Mouse (Mus musculus) midbrain, embryonic 11.5 days (tissue): ENCODE results near the gene Tenm3. TPM values are rescaled to one million over a fixed set of nuclear protein-coding genes. Genes with fewer than 3 reads are reported as not detected.
"Not testable (repeated sequence)": the region's sequence is repeated elsewhere in the genome, so short reads cannot be mapped to it uniquely, and the experiment has no call there.

ENCODE experiments used
- ATAC-seq: fragments of 200-750 bp; cut with Nextera tagmentation; 2 replicates; pipeline ENCODE4 v1.8.0; 2017; ENCODE audit warnings: moderate TSS enrichment, moderate library complexity; ENCODE audit not compliant: low FRiP score
- DNase-seq: peaks from one replicate; pipeline ENCODE4 v3.0.0; 2015; ENCODE audit warnings: low spot score; ENCODE audit errors: missing footprints
- H3K27ac ChIP-seq: fragments of 300-500 bp; sonication (generic); 2 replicates; pipeline ENCODE4 v1.5.1; 2014; ENCODE audit warnings: low read depth, low read length
- H3K27me3 ChIP-seq: fragments of 300-500 bp; sonication (generic); 2 replicates; pipeline ENCODE4 v1.6.1; 2014; ENCODE audit warnings: mild to moderate bottlenecking, low read length, moderate library complexity, mixed read lengths; ENCODE audit not compliant: control insufficient read depth, insufficient read depth
- H3K36me3 ChIP-seq: fragments of 300-500 bp; sonication (generic); 2 replicates; pipeline ENCODE4 v1.6.1; 2014; ENCODE audit warnings: mild to moderate bottlenecking, low read length, moderate library complexity, mixed read lengths; ENCODE audit not compliant: control insufficient read depth, insufficient read depth
- H3K4me1 ChIP-seq: fragments of 300-500 bp; sonication (generic); 2 replicates; pipeline ENCODE4 v1.6.1; 2014; ENCODE audit warnings: low read length; ENCODE audit not compliant: control insufficient read depth, insufficient read depth
- H3K4me2 ChIP-seq: fragments of 300-500 bp; sonication (generic); 2 replicates; pipeline ENCODE4 v1.6.1; 2014; ENCODE audit warnings: mild to moderate bottlenecking, moderate library complexity
- H3K4me3 ChIP-seq: fragments of 300-500 bp; sonication (generic); 2 replicates; pipeline ENCODE4 v1.5.1; 2014; ENCODE audit warnings: low read depth, low read length
- H3K9ac ChIP-seq: fragments of 300-500 bp; sonication (generic); 2 replicates; pipeline ENCODE4 v1.6.1; 2014; ENCODE audit warnings: low read length
- H3K9me3 ChIP-seq: fragments of 300-500 bp; sonication (generic); 2 replicates; pipeline ENCODE4 v1.6.1; 2016; ENCODE audit warnings: low read length; ENCODE audit not compliant: control insufficient read depth
- WGBS: fragments of 180-500 bp; shearing (Covaris S2); extraction: QIAGEN DNeasy Blood & Tissue Kit; methylation state at CpG from one replicate; pipeline ENCODE4 v1.1.7; 2014; 5-methylcytosine and 5-hydroxymethylcytosine counted together
- polyA plus RNA-seq: library from polyadenylated mRNA; unstranded; fragments of >200 nt; fragmentation: Nextera tagmentation; extraction: Ambion mirVana; gene quantifications from 2 replicates; pipeline ENCODE4 v1.2.1, GENCODE M21; 2014

Gene Tenm3
- polyA plus RNA-seq, 1 experiment from 2014 or later, result 39.6 TPM

DNA sequence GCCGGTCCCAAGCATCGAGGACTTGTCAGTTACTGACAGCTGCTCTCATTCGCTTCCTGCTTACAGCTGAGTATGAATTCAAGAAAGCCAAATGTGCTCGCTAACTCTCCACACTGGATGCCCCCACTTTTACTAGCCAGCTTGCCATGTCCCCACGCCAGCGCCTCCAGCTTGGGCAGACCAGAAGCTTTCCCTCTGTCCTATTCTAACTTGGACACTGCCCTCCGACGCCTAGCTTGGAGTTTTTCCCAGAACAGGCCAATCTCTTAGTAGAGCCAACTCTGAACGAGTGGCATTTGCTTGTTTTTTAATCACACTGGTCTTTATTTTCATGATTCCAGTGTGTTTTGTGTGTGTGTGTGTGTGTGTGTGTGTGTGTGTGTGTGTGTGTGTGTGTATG is 644.6 kb downstream of the Tenm3 start:
- Histone ChIP-seq H3K27ac (no peak overlapping the region), H3K9me3 (0 out of 2 replicates have a peak, but pooled peaks cover 3% of the 10 kb centered on the region), H3K36me3 (no peaks in the 10 kb centered on the region), H3K4me3 (no peak overlapping the region), H3K4me2 (no peak overlapping the region), H3K4me1 (no peaks in the 10 kb centered on the region; the same call in 1 of the 2 replicates), H3K27me3 (no peaks in the 10 kb centered on the region), H3K9ac (no peak overlapping the region)
- ATAC-seq (no peak), DNase-seq (no peak)
- 94% methylated on average over 9 of the region's 9 CpGs for WGBS

DNA sequence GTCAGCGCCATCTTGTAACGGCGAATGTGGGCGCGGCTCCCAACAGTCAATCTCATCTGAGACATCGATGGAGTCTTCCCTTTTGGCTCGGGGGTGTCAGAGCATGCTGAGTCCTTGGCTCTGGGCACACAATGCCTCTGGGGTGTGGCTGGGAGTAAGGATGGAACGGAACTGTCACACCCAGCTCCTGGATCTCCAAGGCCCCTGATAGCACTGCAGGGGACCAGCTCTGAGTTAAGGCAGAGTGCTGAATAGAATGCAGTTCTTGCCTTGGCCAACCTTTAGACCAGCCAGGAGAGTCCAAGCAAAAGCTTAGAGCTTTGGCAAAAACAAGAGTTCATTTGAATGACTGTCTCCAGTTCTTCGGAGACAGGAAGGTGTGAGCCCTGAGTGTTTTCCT is 647.8 kb downstream of the Tenm3 start:
- Histone ChIP-seq H3K9me3 (0 out of 2 replicates have a peak, but pooled peaks cover 3% of the 10 kb centered on the region), H3K4me1 (no peaks in the 10 kb centered on the region), H3K9ac (no peak overlapping the region), H3K36me3 (no peaks in the 10 kb centered on the region), H3K4me2 (no peak overlapping the region), H3K27me3 (no peaks in the 10 kb centered on the region), H3K27ac (no peak overlapping the region), H3K4me3 (no peak overlapping the region)
- DNase-seq (no peak), ATAC-seq (no peak)
- WGBS, result 96% methylated on average over 9 of the region's 9 CpGs

DNA sequence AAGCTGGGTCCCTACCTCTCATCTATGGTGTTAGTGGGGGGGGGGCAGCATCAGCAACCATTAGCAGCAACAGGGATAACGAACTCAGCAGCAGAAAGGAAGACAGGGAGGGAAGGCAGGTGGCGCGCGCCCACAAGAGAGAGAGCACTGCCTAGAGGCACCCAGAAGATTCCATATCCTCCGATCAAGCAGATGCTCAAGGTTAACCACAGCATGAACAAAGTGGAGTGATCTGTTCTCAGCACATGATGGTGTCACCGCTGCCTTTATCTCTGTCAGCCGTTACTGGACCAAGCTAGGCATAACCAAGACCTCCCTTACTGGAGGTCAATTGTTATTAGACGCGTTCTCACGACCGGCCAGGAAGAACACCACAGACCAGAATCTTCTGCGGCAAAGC is 655.2 kb downstream of the Tenm3 start:
- Histone ChIP-seq H3K4me3 (no peak overlapping the region), H3K27me3 (no peaks in the 10 kb centered on the region), H3K9ac (no peak overlapping the region), H3K4me2 (no peak overlapping the region), H3K27ac (no peak overlapping the region), H3K36me3 (no peaks in the 10 kb centered on the region), H3K4me1 (no peaks in the 10 kb centered on the region), H3K9me3 (no peaks in the 10 kb centered on the region)
- ATAC-seq (no peak), DNase-seq (no peak)
- WGBS, result 97% methylated on average over 12 of the region's 12 CpGs

DNA sequence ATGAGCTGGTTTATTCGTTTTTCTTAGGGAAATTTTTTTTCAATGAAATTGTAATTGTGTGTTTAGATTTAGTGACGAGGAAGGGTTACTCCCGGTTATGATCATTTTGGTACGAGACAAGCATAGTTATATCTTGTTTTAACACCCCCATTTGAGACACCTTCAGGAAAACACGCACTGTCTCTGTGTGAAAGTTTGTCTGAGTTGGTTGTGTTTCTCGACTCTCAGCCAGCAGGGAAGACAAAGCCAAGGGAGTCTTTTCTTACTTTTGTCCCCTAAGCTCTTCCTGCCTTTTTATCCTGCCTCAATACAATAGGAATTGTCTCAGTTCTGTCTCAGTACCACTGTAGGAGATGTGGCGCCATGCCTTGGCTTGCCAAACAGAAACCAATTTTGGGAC is 660.0 kb downstream of the Tenm3 start:
- WGBS, result 75% methylated on average over 7 of the region's 7 CpGs
- ATAC-seq, result no peak

DNA sequence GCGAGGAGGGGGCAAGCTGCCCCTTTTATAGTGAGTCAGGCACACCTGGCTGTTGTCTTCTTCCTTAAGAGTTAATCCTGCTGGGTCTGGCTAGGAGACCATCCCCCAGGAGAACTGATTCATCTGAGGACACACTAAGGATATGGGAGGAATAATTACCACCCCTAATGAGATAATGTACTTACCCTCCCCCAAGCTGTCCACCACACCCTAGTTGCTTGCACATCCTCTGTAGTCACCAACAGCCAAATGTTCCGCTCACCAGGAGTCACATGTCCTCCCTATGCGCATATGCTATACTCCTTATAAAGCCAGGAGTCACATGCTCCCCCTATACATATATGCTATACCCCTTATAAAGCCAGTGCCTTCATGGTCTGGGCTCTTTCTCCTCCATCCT is 662.8 kb downstream of the Tenm3 start:
- Histone ChIP-seq H3K4me2 (no peak overlapping the region), H3K36me3 (no peaks in the 10 kb centered on the region), H3K27me3 (no peaks in the 10 kb centered on the region), H3K4me1 (peaks cover 11% of the 10 kb centered on the region), H3K9ac (no peak overlapping the region), H3K27ac (no peak overlapping the region), H3K4me3 (no peak overlapping the region), H3K9me3 (no peaks in the 10 kb centered on the region; the same call in 1 of the 2 replicates)
- DNase-seq, result no peak
- 100% methylated on average over 3 of the region's 3 CpGs for WGBS
- no peak for ATAC-seq

More for the DNA sequence above, 660.0 kb downstream of the Tenm3 start:
- DNase-seq, result no peak
- Histone ChIP-seq H3K36me3 (no peaks in the 10 kb centered on the region), H3K4me3 (no peak overlapping the region), H3K4me1 (peaks cover 6% of the 10 kb centered on the region), H3K27ac (no peak overlapping the region), H3K4me2 (no peak overlapping the region), H3K9me3 (no peaks in the 10 kb centered on the region; the same call in 1 of the 2 replicates), H3K27me3 (no peaks in the 10 kb centered on the region), H3K9ac (no peak overlapping the region)

DNA sequence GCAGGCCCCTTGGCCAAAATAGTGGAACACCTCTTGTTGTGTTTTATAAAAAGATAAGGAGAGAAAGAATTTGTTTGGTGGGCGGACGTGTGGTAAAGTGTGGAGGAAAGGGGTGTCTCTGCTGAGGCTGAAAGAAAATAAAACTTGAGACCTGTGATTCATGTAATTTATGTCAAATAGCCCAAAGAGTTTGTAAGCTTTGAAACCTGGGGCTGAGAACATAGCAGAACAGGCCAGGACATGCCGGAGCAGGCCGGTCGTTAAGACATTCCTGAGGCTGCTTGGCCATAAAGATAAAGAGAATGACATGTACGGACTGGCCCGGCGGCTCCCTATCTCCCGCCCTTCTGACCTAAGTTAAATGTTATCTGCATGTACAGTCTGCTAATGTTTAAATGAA is 663.6 kb downstream of the Tenm3 start:
- not testable (repeated sequence) for H3K27ac ChIP-seq, H3K4me2 ChIP-seq, H3K27me3 ChIP-seq, H3K9ac ChIP-seq, ATAC-seq, H3K4me3 ChIP-seq, DNase-seq, H3K9me3 ChIP-seq, H3K36me3 ChIP-seq
- H3K4me1 ChIP-seq, result peaks cover 11% of the 10 kb centered on the region
- 98% methylated on average over 9 of the region's 9 CpGs for WGBS

DNA sequence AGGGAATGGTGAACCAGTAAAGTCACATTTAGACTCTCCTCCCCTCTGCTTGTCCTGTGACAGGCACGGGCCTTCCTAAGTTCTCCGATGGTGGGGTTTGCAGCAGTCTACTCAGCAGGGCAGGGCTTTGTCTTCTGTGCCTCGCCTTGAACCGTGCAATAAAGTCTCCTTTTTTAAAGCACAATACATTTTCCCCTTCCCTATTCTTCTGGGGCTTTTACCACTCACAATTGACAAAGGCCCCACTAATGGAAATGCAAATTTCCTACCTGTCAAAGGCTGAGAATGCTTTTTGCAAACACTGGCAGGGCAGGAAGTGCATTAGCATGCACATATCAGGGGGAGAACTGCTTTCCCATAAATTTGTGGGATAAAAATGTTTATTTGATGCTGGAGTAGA is 664.8 kb downstream of the Tenm3 start:
- Histone ChIP-seq H3K4me3 (no peak overlapping the region), H3K27ac (0 out of 2 replicates have a peak overlapping the region, but pooled peaks have one; percentile 11), H3K4me2 (no peak overlapping the region), H3K27me3 (no peaks in the 10 kb centered on the region), H3K9ac (no peak overlapping the region), H3K36me3 (no peaks in the 10 kb centered on the region), H3K4me1 (peaks cover 11% of the 10 kb centered on the region), H3K9me3 (no peaks in the 10 kb centered on the region; the same call in 1 of the 2 replicates)
- DNase-seq, result peak; percentile 87
- WGBS, result 18% methylated on average over 4 of the region's 4 CpGs
- peak; percentile 73; the same call in 1 of the 2 replicates for ATAC-seq

DNA sequence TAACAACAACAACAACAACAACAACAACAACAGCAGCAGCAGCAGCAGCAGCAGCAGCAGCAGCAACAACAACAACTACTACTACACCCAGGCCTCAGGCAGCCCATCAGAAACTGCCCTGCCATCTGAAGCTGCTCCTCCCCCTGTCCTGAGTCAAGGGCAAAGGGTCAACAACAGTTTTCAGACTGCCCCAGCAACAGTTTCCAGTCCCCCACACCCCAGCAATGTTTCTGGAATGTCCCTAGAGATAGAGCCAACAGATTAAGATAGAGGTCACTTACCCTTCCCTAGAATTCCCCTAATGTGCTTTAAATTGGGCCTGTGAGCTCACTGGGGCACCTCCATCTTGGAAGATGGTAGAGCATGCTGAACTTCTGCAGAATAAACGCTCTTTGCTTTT is 665.9 kb downstream of the Tenm3 start:
- Histone ChIP-seq H3K4me1 (peaks cover 11% of the 10 kb centered on the region), H3K4me3 (no peak overlapping the region), H3K9ac (no peak overlapping the region), H3K27ac (no peak overlapping the region), H3K36me3 (no peaks in the 10 kb centered on the region), H3K4me2 (no peak overlapping the region), H3K27me3 (no peaks in the 10 kb centered on the region), H3K9me3 (no peaks in the 10 kb centered on the region; the same call in 1 of the 2 replicates)
- no peak for ATAC-seq
- 91% methylated on average over 1 of the region's 1 CpGs for WGBS
- DNase-seq, result no peak
